Mouse (Mus musculus): ENCODE data around the gene Abat.
A peak's percentile ranks its signal among the peaks of the same experiment; 100 is the strongest.

The Abat gene

DNA sequence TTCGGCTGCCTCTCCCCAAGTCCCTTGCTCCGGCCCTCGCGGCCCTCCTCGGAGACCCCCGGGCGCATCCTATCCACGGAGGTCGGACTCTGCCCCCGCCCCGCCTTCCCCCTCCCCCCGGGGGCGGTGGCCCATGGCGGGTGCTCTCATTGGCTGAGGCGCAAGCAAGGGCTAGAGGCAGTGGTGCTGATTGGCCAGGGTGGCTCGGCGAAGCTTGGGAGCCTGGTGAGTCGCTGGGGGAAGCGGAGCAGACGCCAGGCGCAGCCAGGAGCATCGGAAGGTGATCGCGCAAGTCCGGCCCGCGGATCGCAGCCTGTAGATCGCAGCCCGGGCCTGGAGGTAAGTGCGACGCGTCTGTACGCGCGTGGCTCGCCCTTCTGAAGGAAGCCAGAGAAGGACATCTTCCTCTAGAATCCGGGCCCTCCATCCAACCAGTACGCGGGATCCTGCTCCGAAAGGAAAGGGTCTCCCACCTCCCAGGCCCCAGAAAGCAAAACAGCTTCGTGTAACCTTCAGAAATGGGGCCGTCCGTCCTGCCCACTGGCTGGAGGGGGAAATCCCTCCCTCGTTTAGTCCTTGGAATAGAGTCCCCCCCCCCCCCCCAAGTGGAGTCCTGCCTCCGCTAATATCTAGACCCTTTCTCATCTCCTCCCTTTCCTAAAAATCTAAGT is at the start of gene Abat:
Gene Abat (plus strand): TSS at position 194 of the 671 bp plus-strand sequence.
- peak; percentile 97 for DNase-seq

DNA sequence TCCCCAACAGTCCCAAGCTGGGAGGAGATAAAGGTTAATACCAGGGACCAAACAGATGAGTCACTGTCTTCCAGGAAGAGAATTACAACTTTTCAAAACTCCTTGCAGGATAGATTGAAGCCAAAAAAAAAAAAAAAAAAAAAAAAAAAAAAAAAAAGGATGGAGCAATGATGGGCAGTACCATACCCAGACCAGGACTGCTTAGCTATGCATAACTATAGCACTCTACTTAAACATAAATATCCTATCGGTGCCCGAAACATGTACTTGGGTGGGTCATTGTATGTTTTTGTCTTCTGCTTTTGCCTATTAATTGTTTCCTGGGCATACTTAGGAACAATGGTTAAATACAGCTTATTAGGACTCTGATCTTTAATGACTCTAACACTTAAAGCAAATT is 43.1 kb upstream of the Abat start:
- no peak for DNase-seq

DNA sequence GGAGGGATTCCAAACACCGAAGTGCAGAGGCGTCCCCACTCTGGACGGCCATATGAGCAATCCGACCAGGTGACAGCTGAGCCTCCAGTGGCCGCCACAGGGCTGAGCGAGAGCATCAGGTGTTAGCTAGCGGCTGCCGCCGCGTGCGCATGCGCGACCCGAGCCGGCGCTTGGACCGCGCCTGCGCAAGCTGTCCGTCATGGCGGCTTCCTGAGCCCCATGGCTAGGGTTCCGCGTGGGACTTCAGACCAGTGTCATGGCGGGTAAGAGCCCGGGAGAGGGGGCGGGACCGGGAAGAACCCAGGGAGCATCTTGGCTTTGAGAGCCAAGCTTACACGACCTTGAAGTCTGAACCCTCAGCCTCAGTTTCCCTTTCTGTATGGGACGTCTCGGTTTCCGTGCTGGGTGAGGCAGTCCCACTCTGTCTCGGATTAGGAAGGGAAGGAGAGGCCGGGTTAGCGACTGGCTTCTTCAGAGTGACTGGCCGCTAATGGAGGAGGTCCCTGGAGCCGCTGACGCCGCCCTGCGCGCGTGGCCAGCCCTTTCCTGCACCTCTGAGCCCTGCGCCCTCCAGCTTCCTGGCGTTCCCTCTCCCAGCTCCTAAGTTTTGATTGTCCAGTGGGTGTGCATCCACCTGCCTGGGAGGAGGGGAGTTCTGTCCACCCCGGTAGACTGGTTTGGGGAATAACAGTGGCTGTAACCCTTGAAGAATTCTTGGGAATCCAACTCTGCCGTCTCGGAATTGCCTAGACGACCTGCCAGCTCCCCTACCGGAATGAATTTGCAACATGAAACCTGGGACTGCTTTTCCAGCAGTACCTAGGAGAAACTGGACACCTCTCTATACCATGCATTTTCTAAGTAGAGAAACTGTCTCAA is 42.4 kb upstream of the Abat start, which contains the start of gene Mettl22:
Gene Mettl22 (plus strand): TSS at position 186 of the 879 bp plus-strand sequence.
- DNase-seq, result peak; percentile 93

DNA sequence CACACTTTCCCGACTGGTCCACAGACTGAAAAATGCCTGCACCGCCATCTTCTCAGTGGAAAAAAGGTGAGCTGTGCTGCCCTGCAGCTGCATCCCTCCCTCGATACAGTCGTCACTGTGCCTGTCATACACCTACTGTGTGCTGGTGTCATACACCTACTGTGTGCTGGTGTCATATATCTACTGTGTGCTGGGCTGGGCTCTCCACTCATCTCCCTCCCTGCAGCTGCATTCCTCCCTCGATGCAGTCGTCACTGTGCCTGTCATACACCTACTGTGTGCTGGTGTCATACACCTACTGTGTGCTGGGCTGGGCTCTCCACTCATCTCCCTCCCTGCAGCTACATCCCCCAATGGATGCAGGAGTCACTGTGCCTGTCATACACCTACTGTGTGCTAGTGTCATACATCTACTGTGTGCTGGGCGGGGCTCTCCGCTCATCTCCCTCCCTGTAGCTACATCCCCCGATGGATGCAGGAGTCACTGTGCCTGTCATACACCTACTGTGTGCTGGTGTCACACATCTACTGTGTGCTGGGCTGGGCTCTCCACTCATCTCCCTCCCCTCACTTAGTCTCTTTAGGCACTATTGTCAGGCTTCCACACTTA is 25.7 kb upstream of the Abat start:
- no peak for DNase-seq

DNA sequence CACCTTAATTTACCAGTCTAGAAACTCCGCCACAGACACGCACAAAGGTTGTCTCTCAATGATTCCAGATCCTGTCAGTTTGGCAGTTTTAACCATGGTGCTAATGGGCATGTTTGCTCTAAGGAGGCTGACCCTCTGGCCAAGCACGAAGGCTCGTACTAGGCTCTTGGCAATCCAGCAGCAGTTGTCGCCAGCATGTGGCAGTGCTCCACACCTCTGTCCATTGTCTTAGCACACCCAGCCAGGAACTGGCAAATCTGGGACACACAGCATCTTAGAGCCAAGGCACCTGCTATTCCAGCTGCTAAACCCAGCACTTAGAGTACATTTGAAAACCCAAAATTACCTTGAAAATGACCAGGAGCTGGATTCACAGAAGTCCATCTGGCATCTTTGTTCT is 23.9 kb upstream of the Abat start:
- no peak for DNase-seq

DNA sequence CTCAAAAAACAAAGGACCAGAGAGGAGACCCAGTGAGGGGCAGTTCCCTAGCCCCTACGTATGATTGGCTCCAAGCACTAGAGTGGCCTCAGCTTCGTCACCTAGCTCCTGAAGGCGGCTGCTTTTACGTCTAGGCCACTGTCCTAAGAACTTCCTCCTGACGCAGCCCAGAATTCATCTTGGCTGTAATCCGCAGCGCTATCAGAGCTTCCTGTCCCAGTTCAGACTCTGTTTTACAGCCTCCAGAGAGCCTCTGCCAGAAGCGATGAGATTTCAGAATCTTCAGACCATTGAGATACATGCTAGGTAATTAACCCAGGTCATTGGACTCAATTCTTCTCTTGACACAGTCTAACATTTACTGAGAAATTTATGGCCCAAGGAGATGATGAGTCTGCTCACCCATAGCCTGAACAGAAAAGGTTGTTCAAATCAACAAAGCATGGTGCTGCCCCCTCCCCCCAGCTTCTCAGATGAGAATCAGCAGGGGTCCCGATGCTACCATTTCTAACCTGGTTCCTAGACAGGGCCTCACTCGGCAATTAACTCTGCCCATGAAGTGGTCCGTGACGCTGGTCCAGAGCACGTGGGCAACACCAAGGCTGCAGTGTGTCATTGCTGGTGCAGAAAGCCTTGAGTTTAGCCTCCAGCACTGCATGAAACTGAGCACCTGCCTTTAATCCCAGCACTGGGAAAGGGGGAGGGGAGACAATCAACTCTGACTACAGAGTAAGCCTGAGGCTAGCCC is 21.3 kb upstream of the Abat start:
- DNase-seq, result no peak

DNA sequence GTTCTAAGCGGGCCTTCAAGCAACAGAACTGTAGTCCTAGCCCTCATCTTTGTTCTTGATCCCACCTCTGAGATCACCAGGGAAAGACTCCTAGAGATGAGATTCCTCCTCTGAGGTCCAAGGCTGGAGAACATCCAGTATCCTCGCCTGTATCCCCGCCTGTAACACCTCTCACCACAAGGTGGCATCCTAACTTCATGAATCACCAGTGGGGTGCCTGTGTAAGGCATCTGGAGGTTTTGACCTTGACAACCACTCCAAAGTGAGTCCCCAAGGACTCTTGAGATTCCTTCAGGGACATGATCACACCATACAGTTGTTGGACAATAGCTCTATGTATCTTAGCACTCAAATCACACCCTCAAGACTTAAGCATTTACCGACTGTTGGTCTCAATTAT is 19.0 kb upstream of the Abat start:
- peak; percentile 60 for DNase-seq

DNA sequence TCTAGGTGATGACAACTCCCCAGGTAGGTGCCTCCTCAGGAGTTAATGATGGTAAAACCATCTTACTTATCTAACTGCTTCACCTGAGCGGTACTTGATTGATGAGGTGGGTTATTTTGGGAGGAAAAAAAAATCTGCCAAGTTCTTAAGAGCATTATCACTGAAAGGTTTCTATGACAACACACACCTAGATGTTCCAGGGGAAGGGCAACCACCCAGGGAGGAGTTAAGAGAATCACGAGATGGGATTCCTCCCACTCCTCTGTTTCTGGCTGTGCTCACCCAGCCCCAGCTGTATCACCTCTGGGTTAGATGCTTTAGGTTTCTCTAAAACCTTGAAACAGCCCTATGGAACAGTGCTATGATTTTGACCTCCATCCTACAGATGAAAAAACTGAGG is 16.3 kb upstream of the Abat start:
- DNase-seq, result no peak

DNA sequence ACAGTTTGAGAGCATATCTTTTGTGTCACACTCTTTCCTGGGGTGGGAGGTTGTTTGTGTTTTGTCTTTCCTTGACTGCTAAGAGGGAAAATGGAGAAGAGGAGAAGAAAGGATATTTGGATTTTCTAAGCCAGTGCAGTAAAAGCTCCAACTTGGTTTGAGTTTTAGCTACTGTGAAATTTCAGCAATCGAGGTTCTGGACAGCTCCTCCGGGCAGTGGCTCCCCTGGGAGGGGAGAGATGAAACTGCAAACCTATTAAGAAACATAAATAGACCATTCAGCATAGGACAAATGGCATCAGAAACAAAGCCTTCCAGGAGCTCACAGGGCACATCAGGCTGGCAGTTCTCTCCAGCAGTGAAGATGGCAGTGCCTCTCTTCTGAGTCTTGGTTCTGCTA is 9.0 kb upstream of the Abat start:
- DNase-seq, result no peak

DNA sequence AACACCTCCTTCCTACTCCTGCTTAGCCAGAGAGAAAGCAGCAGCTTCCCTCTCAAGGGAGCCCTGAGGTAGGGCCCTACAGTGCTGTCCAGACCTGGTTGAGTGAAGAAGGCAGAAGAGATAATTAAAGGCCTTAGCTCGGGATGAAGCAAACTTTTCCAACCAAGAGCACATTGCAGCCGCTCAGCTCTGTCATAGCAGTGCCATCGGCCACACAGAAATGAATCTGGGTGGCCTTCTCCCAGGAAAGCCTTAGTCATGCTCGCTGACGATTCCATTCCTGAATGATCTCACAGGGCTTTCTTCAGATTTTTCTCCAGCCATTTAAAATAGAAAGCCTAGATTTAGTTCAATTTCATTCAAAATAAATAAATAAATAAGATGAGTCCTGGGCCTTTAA is 3.3 kb upstream of the Abat start:
- DNase-seq, result no peak

DNA sequence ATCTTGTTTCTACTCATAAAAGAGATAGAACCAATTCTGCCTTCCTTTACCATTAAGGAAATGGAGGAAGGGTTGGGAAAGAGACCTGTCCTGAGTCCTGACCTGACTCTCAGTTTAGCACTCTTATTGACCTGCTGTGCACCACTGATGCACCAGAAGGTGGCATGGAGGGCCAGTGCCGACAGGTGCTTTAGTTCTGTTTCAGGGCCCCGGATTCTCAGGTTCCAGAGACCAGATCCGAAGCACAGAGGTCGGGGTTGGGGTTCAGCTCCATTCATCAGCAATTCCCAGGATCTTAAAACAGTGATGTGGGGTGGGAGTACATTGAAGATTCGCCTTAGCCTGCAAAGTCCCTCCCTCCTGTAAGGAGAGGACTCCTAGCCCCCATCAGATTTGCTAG is 399 bp upstream of the Abat start:
- no peak for DNase-seq

DNA sequence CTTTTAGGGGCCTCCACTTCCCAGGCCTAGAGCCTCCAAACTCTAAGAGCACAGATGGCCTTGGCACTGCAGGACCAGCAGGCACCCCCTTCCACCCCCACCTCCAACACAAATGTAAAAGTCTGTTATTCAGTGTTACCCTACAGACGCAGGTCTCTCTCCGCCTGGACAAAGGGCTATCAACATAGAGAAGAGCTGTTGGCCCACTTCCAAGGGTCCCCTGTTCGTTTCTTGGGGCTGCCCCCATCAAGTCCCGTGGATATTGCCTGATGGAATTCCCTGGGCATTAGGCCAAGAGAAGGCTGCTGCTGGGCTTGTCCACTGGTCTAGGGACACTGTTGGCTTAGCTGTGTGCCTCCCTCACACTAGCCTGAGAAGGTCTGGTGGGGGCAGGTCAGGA is 951 bp downstream of the Abat start:
- no peak for DNase-seq

DNA sequence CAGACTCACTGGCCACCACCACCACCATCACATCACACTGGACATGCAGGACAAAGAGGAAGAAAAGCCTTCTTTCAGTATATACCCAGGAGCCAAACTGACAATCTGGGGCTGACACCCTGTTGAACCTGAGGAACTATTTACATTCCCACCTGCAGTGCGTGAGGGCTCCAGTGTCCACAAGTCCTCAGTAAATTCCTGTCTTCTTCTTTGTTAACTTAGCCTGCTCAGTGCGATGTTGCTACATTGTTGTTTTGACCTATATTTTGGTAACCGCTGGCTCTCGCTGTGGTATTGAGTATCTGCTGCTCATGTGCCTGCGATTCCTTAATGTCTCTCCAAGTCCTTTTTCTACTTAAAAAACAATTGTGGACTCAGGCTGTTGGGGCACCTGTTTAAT is 7.3 kb downstream of the Abat start:
- DNase-seq, result no peak

DNA sequence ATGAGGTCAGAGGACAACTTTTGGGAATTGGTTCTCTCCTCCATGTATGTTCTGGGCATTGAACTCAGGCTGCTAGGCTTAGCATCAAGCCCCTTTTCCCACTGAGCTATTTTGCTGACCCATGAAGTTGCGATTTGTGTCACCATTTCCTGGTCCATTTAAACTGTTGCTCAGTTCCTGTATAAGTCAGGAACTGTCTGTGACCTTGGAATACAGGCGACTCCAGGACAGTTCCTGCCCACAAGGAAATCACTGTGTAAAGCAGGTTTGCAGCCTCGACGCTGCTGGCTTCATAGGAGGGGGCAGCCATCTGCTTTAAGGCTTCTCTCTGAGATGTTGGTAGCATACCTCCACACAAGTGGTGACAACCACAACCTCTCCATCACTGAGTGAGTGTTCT is 8.1 kb downstream of the Abat start:
- DNase-seq, result no peak

DNA sequence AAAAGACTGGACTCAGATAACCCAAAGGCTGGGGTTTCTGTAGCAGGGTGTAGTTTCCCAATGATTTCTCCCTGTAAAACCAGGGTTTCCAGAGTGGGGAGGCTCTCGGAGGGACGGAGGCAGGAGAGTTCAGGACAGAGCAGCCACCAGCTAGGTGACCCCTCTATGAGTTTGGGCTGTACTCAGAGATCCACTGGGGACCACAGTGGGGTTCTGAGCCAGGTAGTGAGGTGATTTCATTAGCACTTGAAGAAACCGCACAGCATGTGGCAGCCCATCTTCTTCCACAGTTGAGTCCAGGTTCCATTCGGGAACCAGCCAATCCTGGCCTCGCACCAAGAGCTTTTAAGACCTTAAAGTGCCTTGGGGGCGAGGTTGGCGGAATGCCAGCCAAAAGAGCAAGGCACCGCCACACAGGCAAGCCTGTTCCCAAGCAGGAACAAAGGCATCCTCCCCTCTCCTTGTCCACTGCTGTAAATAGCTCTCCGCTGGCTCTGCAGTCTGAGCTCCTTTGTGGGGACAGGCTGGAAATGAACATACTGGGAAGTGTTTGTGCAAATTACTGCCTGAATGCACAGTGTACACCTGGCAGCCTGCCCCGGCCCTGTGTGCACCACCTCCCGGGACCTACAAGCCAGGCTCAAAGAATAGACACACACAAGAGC is 10.4 kb downstream of the Abat start:
- DNase-seq, result peak; percentile 49

DNA sequence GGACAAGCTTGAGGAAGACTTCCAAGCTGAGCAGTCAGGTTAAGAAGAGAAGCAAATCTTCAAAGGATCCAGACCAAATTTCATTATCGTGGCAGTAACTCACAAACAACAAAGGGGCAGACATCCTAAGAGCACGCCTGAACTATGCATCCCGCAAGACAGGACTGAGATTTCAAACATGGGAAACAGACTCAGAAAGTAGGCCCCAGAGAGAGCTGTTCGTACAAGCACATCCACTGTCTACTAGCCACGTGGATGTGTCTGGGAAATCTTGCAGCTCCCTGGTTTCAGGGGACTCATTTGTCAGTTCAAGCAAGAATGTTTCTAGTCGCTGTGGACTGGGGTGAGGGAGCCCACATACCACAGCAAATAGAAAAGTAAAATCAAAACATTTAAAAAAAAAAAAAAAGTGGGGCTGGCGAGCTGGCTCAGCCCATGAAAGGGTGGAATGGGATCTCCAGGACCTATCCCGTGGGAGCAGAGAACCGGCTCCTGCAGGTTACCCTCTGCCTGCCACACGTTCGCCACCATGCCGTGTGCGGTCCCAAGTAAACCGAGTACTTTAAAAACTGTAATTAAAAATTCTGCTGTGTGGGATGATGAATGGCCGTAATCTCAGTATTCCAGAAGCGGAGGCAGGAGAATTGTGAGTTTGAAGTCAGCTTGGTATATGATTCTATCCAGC is 11.1 kb downstream of the Abat start:
- DNase-seq, result no peak

DNA sequence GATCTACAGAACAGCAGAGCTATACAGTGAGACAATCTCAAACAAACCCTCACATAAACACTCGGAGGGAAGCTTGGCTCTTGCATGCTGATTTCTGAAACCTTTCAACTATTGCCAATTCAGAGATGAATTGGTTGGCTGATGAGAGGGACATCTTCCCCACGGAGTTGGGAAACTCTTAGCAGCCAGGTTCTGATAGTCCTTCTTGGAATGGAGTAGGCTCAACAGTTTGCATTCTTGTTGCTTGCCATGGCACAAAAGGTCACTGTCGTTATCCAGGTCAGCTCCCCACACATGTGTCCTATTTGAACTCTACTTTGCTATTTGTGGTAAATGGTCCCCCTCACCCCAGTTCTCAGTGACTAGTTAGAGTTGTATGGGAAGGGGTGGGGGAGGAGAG is 12.1 kb downstream of the Abat start:
- no peak for DNase-seq

DNA sequence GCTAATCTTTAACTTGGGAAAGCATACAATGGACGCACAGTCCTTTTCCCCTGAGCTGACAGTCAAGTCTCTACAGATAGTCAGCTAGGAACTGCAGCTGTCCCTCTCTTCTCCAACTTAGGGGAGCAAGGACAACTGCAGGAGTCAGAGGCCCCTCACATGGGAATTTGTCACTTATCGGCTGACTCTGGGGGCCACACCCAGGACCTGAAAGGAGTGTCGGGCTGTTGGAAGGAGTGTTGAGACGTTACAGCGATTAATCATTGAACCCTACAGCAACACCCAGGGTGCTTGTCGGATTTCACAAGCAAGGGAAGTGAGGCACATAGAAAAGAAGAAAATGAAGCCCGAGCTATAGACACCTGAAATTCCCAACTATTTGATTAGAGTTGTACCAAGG is 12.6 kb downstream of the Abat start:
- DNase-seq, result no peak

DNA sequence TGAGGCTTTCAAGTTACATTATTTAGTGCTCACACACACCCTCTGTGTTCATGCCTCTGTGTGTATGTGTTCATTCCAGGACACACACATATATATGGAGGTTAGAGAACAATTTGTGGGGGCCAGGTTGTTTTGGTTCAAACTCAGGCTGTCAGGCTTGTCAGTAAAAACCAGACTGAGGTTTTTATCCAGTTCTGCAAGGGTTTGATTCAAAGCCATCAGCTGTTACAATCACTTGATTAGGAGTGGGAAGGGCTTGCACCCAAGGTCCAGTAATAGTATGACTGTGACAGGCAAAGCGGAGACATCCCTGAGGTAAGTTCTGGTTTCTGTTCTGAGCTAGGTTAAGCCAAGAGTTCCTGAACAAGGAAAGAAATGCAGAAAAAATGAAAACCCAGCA is 16.2 kb downstream of the Abat start:
- no peak for DNase-seq

DNA sequence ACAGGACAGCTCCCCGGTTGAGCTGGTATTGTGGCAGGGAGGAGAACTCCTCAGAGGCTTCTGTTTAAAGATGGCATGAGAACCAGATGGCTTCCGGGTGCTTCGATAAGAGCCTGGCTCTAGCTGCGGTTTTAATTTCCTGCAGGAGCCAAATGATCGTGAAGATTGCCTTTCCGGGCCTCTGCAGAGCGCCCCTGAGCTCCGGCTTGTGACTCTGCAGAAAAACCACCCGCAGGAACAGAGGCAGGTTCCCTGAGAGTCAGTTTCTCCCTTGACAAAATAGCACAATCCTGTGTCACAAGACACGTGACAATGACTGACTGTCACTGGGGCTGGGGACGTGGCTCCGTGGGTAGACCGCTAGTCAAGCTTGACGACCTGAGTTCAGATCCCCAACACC is 16.8 kb downstream of the Abat start:
- no peak for DNase-seq

DNA sequence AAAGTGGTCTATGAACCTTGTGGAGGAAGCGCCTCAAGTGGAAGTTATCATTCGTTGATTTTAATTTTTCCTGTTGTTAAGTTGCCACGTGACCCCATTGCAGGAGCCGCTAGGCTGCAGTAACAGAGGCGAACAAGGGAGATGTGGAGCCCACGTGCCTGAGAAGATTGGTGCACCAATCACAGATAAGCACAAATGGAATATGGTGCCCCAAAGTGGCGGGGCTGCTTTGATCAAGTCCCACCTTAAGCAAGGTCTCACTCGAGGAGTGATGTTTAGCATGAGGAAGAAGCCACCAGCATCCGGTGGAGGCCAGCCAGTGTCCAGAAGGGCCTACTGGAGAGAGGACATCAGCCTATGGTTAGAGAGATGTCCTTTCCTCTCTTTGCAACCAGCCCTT is 19.2 kb downstream of the Abat start:
- no peak for DNase-seq

DNA sequence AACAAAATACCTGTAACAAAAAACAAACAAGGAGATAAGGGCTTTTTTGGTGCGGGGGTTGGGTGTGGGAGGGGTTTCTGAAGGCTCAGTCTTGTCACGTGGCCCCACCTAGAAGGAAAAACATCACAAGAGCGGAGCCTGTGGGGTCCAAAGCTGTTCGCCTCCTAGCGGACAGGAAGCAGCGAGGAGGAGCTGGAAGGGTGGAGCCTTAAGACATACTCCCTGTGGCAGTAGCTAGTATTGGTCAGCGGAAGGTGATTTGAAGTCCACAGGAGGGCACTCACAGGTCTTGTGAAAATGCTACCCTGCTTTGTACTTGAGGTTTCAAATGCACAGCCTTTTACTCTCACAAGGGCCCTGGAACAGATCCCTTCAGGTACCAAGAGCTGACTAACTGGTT is 19.7 kb downstream of the Abat start:
- no peak for DNase-seq

All from right cerebral cortex, adult 18-20 months (tissue).